Mouse (Mus musculus) midbrain, embryonic 14.5 days (tissue): ENCODE results near the gene Abcf3. TPM values are rescaled to one million over a fixed set of nuclear protein-coding genes. Genes with fewer than 3 reads are reported as not detected.
A peak's percentile ranks its signal among the peaks of the same experiment; 100 is the strongest.

Source experiments
- ATAC-seq: fragments of 200-750 bp; cut with Nextera tagmentation; 2 replicates; pipeline ENCODE4 v1.8.0; 2017; ENCODE audit warnings: moderate number of reproducible peaks, moderate library complexity; ENCODE audit not compliant: low FRiP score, low TSS enrichment
- DNase-seq: peaks from one replicate; pipeline ENCODE4 v3.0.0-alpha.2; 2015
- H3K27ac ChIP-seq: fragments of 300-500 bp; sonication (generic); replicated peaks from 2 replicates; pipeline ENCODE4 v1.5.1; 2014; ENCODE audit warnings: mild to moderate bottlenecking, low read depth, low read length, moderate library complexity
- H3K27me3 ChIP-seq: fragments of 300-500 bp; sonication (generic); 2 replicates; pipeline ENCODE4 v1.6.1; 2014; ENCODE audit warnings: low read length, control low read depth, mixed read lengths; ENCODE audit not compliant: control insufficient read depth, insufficient read depth
- H3K36me3 ChIP-seq: fragments of 300-500 bp; sonication (generic); 2 replicates; pipeline ENCODE4 v1.6.1; 2014; ENCODE audit warnings: low read length, control low read depth; ENCODE audit not compliant: control insufficient read depth, insufficient read depth
- H3K4me1 ChIP-seq: fragments of 300-500 bp; sonication (generic); 2 replicates; pipeline ENCODE4 v1.6.1; 2014; ENCODE audit warnings: mild to moderate bottlenecking, antibody characterized with exemption, low read length, control low read depth; ENCODE audit not compliant: control insufficient read depth, insufficient read depth
- H3K4me2 ChIP-seq: fragments of 300-500 bp; sonication (generic); 2 replicates; pipeline ENCODE4 v1.6.1; 2014; ENCODE audit warnings: mild to moderate bottlenecking, low read length, moderate library complexity
- H3K4me3 ChIP-seq: fragments of 300-500 bp; sonication (generic); replicated peaks from 2 replicates; pipeline ENCODE4 v1.5.1; 2014; ENCODE audit warnings: low read depth, low read length
- H3K9ac ChIP-seq: fragments of 300-500 bp; sonication (generic); replicated peaks from 2 replicates; pipeline ENCODE4 v1.6.1; 2014; ENCODE audit warnings: mild to moderate bottlenecking, low read length, moderate library complexity
- H3K9me3 ChIP-seq: fragments of 300-500 bp; sonication (generic); 2 replicates; pipeline ENCODE4 v1.6.1; 2016; ENCODE audit warnings: low read length, control low read depth, mixed read lengths; ENCODE audit not compliant: control insufficient read depth
- WGBS: fragments of 180-500 bp; shearing (Covaris S2); extraction: QIAGEN DNeasy Blood & Tissue Kit; methylation state at CpG from one replicate; pipeline ENCODE4 v1.1.7; 2014; 5-methylcytosine and 5-hydroxymethylcytosine counted together
- polyA plus RNA-seq: library from polyadenylated mRNA; unstranded; fragments of >200 nt; fragmentation: Nextera tagmentation; extraction: Ambion mirVana; gene quantifications from 2 replicates; pipeline ENCODE4 v1.2.1, GENCODE M21; 2014

Gene Abcf3
- polyA plus RNA-seq, 1 experiment from 2014 or later, result 79.9 TPM

DNA sequence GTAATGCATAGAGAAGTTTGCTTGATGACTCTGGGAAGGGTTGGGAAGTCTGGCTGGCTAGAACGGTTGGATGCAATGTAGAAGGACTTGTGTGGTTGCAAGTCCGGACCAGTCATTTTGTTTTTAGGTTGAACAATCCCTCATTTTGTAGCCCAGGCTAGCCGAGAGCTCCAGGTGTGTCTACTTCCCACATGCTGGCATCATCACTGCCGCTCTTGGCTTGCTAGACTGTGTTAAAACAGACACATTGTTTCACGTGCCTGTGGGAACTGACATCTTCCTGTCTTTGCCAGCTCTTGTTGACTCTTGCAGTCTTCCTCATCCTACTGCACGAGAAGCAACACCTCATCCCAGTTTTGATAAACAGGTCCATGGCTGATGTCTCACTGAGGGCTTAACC, 6.6 kb downstream of the Abcf3 start:
- H3K27ac ChIP-seq, result no peak overlapping the region
- H3K4me1 ChIP-seq, result no peaks in the 10 kb centered on the region
- H3K27me3 ChIP-seq, result no peaks in the 10 kb centered on the region
- no peak overlapping the region for H3K9ac ChIP-seq
- H3K4me2 ChIP-seq, result no peak overlapping the region
- H3K4me3 ChIP-seq, result no peak overlapping the region
- DNase-seq, result no peak
- WGBS, result 94% methylated on average over 6 of the region's 6 CpGs
- ATAC-seq, result no peak
- H3K36me3 ChIP-seq, result peaks cover 84% of the 10 kb centered on the region
- H3K9me3 ChIP-seq, result no peaks in the 10 kb centered on the region

DNA sequence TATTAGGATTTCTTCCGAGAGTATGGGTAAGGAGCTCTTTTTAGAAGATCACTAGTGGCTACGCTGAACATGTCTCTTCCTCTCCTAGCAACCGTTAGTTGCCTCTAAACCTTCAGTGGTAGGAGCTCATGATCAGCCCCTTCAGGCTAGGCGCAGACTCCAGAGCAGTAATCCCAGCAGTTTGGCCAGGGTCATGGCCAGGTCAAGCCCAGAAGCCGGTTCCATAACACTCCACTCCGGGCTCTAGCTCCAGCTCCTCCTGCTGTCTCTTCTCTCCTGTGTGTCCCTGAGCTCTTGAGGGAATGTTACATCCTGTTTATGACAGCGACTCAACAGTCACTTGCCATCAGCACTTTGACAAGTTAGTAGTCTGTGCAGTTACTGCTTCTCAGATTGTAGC, 9.0 kb downstream of the Abcf3 start:
- Histone ChIP-seq H3K27me3 (no peaks in the 10 kb centered on the region), H3K27ac (no peak overlapping the region), H3K9ac (no peak overlapping the region), H3K4me2 (no peak overlapping the region), H3K36me3 (peaks cover 86% of the 10 kb centered on the region), H3K4me3 (no peak overlapping the region), H3K9me3 (no peaks in the 10 kb centered on the region), H3K4me1 (no peaks in the 10 kb centered on the region)
- WGBS, result 85% methylated on average over 7 of the region's 7 CpGs
- no peak for DNase-seq
- no peak for ATAC-seq

DNA sequence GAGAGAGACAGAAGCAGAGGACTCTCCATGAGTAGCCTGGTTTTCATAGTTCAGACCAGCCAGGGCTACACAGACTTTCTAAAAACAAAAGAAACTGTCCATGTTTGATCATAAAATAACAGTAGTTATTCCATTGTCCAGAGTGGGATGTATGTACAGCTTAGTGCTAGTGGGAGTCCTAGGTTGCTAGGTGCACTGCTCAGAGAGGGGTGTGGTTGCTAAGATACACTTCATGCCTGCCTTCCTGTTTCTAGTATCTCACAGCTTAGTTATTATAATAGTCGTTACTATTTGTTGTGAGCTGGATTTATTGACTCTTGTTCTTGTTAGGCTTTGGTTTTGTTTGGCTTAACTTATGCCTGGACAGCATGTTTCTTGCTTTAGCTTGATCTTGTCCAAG, 16.7 kb downstream of the Abcf3 start:
- no peaks in the 10 kb centered on the region for H3K9me3 ChIP-seq
- no peak overlapping the region for H3K4me3 ChIP-seq
- 52% methylated on average over 1 of the region's 1 CpGs for WGBS
- H3K4me2 ChIP-seq, result no peak overlapping the region
- no peak overlapping the region for H3K27ac ChIP-seq
- H3K27me3 ChIP-seq, result no peaks in the 10 kb centered on the region
- no peak overlapping the region for H3K9ac ChIP-seq
- ATAC-seq (no peak), DNase-seq (no peak)
- peaks cover 34% of the 10 kb centered on the region for H3K36me3 ChIP-seq
- H3K4me1 ChIP-seq, result no peaks in the 10 kb centered on the region

DNA sequence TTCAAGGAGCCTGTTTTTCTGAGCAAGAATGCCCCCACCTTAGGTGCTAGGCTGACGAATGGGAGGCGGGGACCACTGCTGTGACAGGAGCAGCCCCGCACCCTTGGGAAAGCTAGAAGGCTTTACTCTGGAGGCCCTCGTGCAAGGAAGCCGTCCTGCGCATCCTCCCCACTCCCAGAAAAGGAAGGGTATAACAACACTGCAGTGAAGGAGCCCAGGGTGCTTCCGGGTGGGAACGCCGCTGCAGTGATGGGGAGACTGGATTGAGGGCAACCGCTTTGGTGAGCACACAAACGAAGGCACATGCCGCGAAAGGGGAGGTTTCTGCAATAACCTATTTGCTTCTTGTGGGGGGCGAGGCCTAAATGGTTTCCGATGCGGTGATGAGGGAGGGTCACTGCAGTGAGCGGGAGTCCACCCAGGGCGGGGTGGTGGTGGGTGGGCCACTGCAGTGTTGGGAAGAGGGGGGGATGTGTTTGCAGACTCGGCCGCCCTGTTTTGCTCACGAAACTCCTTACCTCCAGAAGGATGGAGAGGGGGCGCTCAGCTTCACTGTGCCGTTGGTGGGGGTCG, 41.1 kb downstream of the Abcf3 start, which contains the start of gene Vwa5b2:
Gene Vwa5b2, plus strand, starts transcription at position 106 of the 573 bp plus-strand sequence.
- Histone ChIP-seq H3K9ac (peak within 1 kb of the TSS; percentile 64), H3K27ac (peak within 1 kb of the TSS; percentile 60), H3K4me2 (peak within 1 kb of the TSS; percentile 85), H3K9me3 (no peaks in the 10 kb centered on the region), H3K4me3 (peak within 1 kb of the TSS; percentile 56), H3K36me3 (no peaks in the 10 kb centered on the region), H3K27me3 (peaks cover 27% of the 10 kb centered on the region), H3K4me1 (0 out of 2 replicates have a peak, but pooled peaks cover 11% of the 10 kb centered on the region)
- WGBS, result under 1% methylated on average over 24 of the region's 24 CpGs
- ATAC-seq (peak; percentile 44), DNase-seq (peak; percentile 59)

DNA sequence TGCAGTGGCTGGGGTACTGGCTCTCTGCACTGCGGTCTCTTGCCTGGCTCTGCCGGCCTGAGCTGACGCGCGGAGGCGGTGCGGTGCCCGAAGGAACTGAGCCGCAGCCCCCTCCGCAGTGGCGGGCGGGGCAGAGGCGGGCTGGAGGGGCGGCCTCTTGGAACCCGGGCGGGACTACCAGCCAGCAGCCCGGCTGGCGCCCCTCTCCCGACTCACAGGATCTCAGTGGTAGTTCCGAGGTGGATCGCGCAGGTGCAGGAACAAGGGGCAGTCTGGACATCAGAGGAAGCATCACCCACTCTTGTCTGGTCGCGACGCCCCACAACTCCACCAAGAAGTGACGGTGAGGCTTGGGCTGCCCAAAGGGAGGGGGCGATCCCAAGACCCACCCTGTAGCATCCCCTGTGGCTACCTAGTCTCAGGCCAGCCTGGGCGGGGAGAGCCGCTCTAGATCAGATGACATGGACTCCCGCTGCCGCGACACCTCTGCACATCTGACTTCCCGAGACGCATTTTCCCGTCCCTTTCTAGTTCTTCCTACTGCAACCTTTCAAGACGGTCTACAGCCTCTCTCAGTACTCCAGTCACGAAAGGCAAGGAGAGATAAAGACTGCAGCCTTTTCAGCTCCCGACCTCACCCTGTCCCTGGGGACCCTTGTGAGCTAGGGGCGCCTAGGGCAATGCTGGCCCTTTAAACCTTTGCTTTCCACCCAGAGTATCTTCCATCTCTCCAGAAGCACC, 41.7 kb downstream of the Abcf3 start:
- peak; percentile 85 for ATAC-seq
- Histone ChIP-seq H3K27me3 (peaks cover 27% of the 10 kb centered on the region), H3K27ac (peak overlapping the region; percentile 60; the same call in 1 of the 2 replicates), H3K4me2 (peak overlapping the region; percentile 85), H3K9me3 (no peaks in the 10 kb centered on the region), H3K4me1 (0 out of 2 replicates have a peak, but pooled peaks cover 11% of the 10 kb centered on the region), H3K36me3 (no peaks in the 10 kb centered on the region), H3K9ac (peak overlapping the region; percentile 64), H3K4me3 (peak overlapping the region; percentile 56)
- DNase-seq, result peak; percentile 77
- under 1% methylated on average over 34 of the region's 39 CpGs for WGBS

DNA sequence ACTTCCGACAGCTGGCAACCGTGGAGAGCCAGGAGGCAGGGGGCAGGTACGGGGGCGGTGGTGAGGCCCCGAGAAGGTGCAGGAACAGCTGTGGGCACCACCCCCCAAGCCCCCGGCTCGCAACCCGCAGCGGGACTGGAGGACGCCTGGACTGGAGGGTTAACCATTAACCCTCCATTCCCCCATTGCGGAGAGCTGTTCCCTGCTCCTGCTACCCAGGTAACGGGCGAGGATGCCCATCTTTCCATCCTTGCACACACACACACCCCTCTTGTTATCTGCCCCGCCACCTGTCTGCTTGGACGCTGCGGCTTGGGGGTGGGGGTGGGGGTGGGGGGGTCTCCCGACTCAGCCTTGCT, 42.3 kb downstream of the Abcf3 start:
- no peak overlapping the region for H3K27ac ChIP-seq
- H3K9me3 ChIP-seq, result no peaks in the 10 kb centered on the region
- H3K4me3 ChIP-seq, result peak overlapping the region; percentile 56
- DNase-seq (no peak), ATAC-seq (no peak; the same call in 1 of the 2 replicates)
- WGBS, result 3% methylated on average over 17 of the region's 17 CpGs
- H3K4me1 ChIP-seq, result 0 out of 2 replicates have a peak, but pooled peaks cover 11% of the 10 kb centered on the region
- H3K27me3 ChIP-seq, result peaks cover 27% of the 10 kb centered on the region
- H3K9ac ChIP-seq, result peak overlapping the region; percentile 64; the same call in 1 of the 2 replicates
- H3K36me3 ChIP-seq, result no peaks in the 10 kb centered on the region
- peak overlapping the region; percentile 85 for H3K4me2 ChIP-seq

DNA sequence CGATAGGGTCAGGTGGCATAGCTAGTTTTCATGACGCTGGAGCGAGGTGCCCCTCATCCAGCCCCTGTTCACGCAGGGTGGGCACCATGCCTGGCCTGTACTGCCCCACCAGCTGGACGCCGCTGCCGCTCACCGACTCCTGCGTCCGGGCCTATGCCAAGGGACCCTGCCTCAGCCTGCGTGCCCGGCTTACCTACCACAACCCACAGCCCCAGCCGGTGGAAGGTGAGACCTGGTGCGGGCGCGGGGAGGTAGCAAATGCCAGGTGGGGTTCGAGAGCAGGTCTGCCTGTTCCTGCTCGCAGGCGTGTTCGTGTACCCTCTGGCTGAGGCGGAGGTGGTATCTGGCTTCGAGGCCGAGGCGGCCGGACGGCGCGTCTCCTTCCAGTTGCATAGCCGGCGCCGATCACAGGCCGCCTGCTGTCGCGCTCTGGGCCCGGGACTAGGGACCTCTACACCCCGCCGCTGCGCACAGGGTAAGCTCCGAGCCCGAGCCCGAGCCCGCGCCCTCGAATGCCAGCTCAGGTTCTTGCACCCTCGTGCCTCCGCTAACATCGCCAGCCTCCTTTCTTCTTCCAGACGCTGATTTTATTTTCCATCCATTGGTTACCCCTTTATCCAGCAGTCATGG, 42.8 kb downstream of the Abcf3 start:
- WGBS, result 4% methylated on average over 48 of the region's 48 CpGs
- DNase-seq, result peak; percentile 29
- H3K9ac ChIP-seq, result peak overlapping the region; percentile 64; the same call in 1 of the 2 replicates

DNA sequence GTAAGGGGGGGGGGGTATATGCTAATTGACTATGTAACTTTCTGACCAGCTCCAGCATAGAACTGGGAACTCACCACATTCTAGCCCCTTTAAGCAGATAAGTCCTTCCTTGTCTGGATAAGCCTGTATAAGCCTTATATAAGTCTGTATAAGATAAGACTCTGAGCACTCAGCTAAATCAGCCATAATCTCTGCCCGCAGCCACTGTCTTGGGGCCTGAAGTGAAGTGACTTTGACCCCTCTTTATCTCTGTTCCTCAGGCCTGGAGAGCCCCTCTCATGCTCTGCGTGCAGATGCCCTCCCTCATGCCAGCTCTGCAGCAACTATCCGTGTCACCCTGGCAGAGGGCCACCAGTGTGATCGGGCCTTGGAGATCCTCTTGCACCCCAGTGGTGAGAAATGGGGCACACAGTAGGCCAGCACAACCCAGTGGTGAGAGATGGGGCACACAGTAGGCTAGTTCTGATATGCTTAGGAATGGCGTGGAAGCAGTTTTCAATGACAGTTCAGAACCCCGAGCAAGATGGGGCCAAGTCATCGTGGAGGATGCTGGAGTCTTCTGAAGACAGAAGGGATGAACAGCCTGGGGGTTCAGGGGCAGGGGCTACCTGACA, 46.8 kb downstream of the Abcf3 start:
- ATAC-seq (no peak), DNase-seq (no peak)
- 0 out of 2 replicates have a peak, but pooled peaks cover 10% of the 10 kb centered on the region for H3K4me1 ChIP-seq
- H3K27me3 ChIP-seq, result peaks cover 26% of the 10 kb centered on the region
- 85% methylated on average over 7 of the region's 7 CpGs for WGBS
- no peak overlapping the region for H3K27ac ChIP-seq
- H3K9ac ChIP-seq, result no peak overlapping the region
- no peak overlapping the region for H3K4me2 ChIP-seq
- no peak overlapping the region for H3K4me3 ChIP-seq
- no peaks in the 10 kb centered on the region for H3K36me3 ChIP-seq
- H3K9me3 ChIP-seq, result no peaks in the 10 kb centered on the region

More for the DNA sequence above, 42.8 kb downstream of the Abcf3 start:
- Histone ChIP-seq H3K4me3 (peak overlapping the region; percentile 56), H3K27me3 (peaks cover 27% of the 10 kb centered on the region), H3K36me3 (no peaks in the 10 kb centered on the region), H3K27ac (no peak overlapping the region), H3K9me3 (no peaks in the 10 kb centered on the region), H3K4me2 (peak overlapping the region; percentile 85), H3K4me1 (0 out of 2 replicates have a peak, but pooled peaks cover 11% of the 10 kb centered on the region)
- ATAC-seq, result no peak
